Mouse (Mus musculus): ENCODE data around the gene Phip. TPM values are rescaled to one million over a fixed set of nuclear protein-coding genes. Genes with fewer than 3 reads are reported as not detected.

Phip gene
- polyA plus RNA-seq, 1 experiment: 2.2 TPM

DNA sequence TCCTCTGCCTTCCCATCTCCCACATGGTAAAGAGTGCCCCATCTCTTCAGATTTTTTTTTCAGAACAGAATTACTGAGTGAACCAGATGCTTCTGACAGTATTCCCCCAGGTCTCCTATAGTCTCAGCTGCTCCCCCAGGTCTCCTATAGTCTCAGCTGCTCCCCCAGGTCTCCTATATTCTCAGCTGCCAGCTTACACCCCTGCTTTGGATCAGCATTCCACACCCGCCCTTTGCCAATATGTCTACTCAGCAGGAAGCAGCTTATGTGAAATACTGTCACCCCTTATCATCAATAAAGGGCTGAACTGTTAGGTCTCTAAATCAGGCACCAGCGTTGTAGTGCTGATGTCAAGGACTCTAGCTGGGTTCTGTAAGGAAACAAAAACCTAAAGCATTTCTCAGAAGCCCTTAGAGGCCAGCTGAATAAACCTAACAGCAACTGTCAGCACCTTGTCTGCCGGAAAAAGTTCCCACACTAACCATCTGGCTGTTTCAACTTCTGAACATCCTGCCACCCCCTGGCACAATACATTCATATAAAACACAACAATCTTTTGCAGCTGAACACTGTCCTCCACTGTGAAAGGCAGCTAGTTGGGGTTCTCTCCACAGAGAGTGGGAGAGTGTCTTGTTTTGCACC is 120.2 kb downstream of the Phip start:
- H3K36me3 ChIP-seq (ENCODE audit: control insufficient read depth, insufficient read depth): no peaks in the 10 kb centered on the region
- no peak overlapping the region for H3K4me3 ChIP-seq
- H3K27me3 ChIP-seq (ENCODE audit: control insufficient read depth, insufficient read depth, insufficient read length): no peaks in the 10 kb centered on the region
- no peak overlapping the region for H3ac ChIP-seq (ENCODE audit: control insufficient read depth, insufficient read length)
- TF ChIP-seq CEBPB (IDR thresholded peaks at IDR 0.05; ENCODE audit: insufficient read depth, poor library complexity, severe bottlenecking) (no peak), POLR2A (IDR thresholded peaks at IDR 0.05; ENCODE audit: insufficient read length, low read depth) (no peak), USF1 (IDR thresholded peaks at IDR 0.05; ENCODE audit: low read depth) (no peak), MAX (IDR thresholded peaks at IDR 0.05; ENCODE audit: low read depth) (no peak), SRF (IDR thresholded peaks at IDR 0.05; ENCODE audit: control insufficient read depth, insufficient read length, low read depth) (no peak), POLR2AphosphoS2 (IDR thresholded peaks at IDR 0.05; ENCODE audit: insufficient read length, low read depth) (no peak), TCF3 (IDR thresholded peaks at IDR 0.05; ENCODE audit: insufficient read length, low read depth) (no peak), REST (IDR thresholded peaks at IDR 0.05; ENCODE audit: insufficient read depth, insufficient read length) (no peak), MYOD1 (IDR thresholded peaks at IDR 0.05; ENCODE audit: control insufficient read depth in 1 of 3, insufficient read length in 2 of 3, low read depth in 2 of 3) (no peak), MYOG (IDR thresholded peaks at IDR 0.05; ENCODE audit: control insufficient read depth in 1 of 3, insufficient read depth in 1 of 3, insufficient read length in 2 of 3, low read depth in 2 of 3) (no peak), TCF12 (IDR thresholded peaks at IDR 0.05; ENCODE audit: insufficient read depth, poor library complexity, severe bottlenecking) (no peak), E2F4 (IDR thresholded peaks at IDR 0.05; ENCODE audit: insufficient read depth) (no peak)
- no peaks in the 10 kb centered on the region for H3K79me2 ChIP-seq (ENCODE audit: control insufficient read depth, insufficient read depth)
- no peak overlapping the region for H3K4me2 ChIP-seq (ENCODE audit: low read depth)

DNA sequence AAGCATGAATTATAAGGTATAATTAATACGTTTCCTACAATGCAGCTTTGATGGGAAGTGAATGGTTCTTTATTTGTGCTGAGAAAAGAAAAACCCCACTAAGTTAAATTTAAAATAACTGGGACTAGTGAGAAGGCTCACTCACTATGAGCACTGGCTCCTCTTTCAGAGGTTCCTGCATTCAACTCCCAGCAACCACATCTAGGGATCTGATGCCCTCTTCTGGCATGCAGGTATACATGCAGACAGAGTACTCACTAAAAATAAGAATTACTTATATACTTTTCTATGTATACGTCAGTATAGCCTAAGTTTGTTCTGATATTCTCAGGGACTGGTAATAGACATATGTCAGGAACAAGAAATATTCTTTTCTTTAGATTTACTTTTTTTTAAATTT is 121.3 kb downstream of the Phip start:
- TF ChIP-seq POLR2A (IDR thresholded peaks at IDR 0.05; ENCODE audit: insufficient read length, low read depth): no peak
- no peak for TF ChIP-seq POLR2AphosphoS2 (IDR thresholded peaks at IDR 0.05; ENCODE audit: insufficient read length, low read depth)
- TF ChIP-seq MAX (IDR thresholded peaks at IDR 0.05; ENCODE audit: low read depth): no peak
- no peak for TF ChIP-seq CEBPB (IDR thresholded peaks at IDR 0.05; ENCODE audit: insufficient read depth, poor library complexity, severe bottlenecking)
- TF ChIP-seq MYOD1 (IDR thresholded peaks at IDR 0.05; ENCODE audit: control insufficient read depth in 1 of 3, insufficient read length in 2 of 3, low read depth in 2 of 3): no peak
- no peak for TF ChIP-seq TCF12 (IDR thresholded peaks at IDR 0.05; ENCODE audit: insufficient read depth, poor library complexity, severe bottlenecking)
- TF ChIP-seq SRF (IDR thresholded peaks at IDR 0.05; ENCODE audit: control insufficient read depth, insufficient read length, low read depth): no peak
- Histone ChIP-seq H3K4me3 (no peak overlapping the region), H3K4me2 (ENCODE audit: low read depth) (no peak overlapping the region), H3ac (ENCODE audit: control insufficient read depth, insufficient read length) (no peak overlapping the region), H3K27me3 (ENCODE audit: control insufficient read depth, insufficient read depth, insufficient read length) (no peaks in the 10 kb centered on the region), H3K36me3 (ENCODE audit: control insufficient read depth, insufficient read depth) (no peaks in the 10 kb centered on the region), H3K79me2 (ENCODE audit: control insufficient read depth, insufficient read depth) (no peaks in the 10 kb centered on the region)

DNA sequence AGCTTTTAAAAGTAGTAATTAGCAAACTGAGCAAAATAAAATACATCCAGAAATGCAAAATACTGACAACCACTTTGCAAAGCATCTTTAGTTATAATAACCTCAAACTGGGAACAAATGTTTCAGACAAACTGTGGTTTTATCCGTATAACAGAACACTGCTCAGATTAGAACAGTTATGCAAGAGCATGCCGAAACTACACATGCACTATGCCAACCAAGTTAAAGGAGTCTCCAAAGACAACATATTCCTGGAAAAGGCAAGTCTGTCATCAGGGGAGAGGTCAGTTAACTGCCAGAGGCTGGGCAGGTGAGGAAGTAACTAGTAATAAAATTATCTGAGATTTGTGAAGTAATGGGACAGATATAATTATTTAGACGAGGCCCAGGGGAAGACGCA is 132.6 kb downstream of the Phip start:
- no peaks in the 10 kb centered on the region for H3K27me3 ChIP-seq (ENCODE audit: control insufficient read depth, insufficient read depth, insufficient read length)
- no peaks in the 10 kb centered on the region for H3K36me3 ChIP-seq (ENCODE audit: control insufficient read depth, insufficient read depth)
- H3K4me2 ChIP-seq (ENCODE audit: low read depth): no peak overlapping the region
- TF ChIP-seq REST (IDR thresholded peaks at IDR 0.05; ENCODE audit: insufficient read depth, insufficient read length) (no peak), TCF12 (IDR thresholded peaks at IDR 0.05; ENCODE audit: insufficient read depth, poor library complexity, severe bottlenecking) (no peak), MYOD1 (IDR thresholded peaks at IDR 0.05; ENCODE audit: control insufficient read depth in 1 of 3, insufficient read length in 2 of 3, low read depth in 2 of 3) (no peak), MYOG (IDR thresholded peaks at IDR 0.05; ENCODE audit: control insufficient read depth in 1 of 3, insufficient read depth in 1 of 3, insufficient read length in 2 of 3, low read depth in 2 of 3) (no peak), TCF3 (IDR thresholded peaks at IDR 0.05; ENCODE audit: insufficient read length, low read depth) (no peak), CEBPB (IDR thresholded peaks at IDR 0.05; ENCODE audit: insufficient read depth, poor library complexity, severe bottlenecking) (no peak)
- no peak overlapping the region for H3ac ChIP-seq (ENCODE audit: control insufficient read depth, insufficient read length)
- H3K79me2 ChIP-seq (ENCODE audit: control insufficient read depth, insufficient read depth): no peaks in the 10 kb centered on the region
- no peak overlapping the region for H3K4me3 ChIP-seq

DNA sequence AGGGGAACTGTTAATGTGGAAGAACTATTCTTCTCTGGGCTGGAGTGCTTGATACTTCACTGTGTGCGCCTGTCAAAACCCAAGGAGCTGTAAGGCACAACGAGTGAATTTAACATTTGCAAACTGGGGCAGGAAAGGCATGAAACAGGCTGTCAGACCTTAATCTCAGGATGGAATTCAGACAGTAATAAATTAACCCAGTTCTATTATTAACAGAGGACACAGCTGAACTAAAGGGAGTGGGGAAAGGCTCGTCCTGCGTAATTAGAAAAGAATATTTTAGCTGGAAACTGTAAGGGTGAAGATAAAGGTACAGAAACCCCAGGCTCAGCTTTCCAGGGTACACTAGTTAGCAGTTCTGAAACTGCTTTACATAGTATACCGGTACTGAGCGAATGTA is 139.4 kb downstream of the Phip start:
- H3K27me3 ChIP-seq (ENCODE audit: control insufficient read depth, insufficient read depth, insufficient read length): no peaks in the 10 kb centered on the region
- H3K36me3 ChIP-seq (ENCODE audit: control insufficient read depth, insufficient read depth): no peaks in the 10 kb centered on the region
- no peaks in the 10 kb centered on the region for H3K79me2 ChIP-seq (ENCODE audit: control insufficient read depth, insufficient read depth)
- no peak overlapping the region for H3ac ChIP-seq (ENCODE audit: control insufficient read depth, insufficient read length)
- H3K4me2 ChIP-seq (ENCODE audit: low read depth): no peak overlapping the region
- no peak overlapping the region for H3K4me3 ChIP-seq
- TF ChIP-seq USF1 (IDR thresholded peaks at IDR 0.05; ENCODE audit: low read depth) (no peak), POLR2AphosphoS2 (IDR thresholded peaks at IDR 0.05; ENCODE audit: insufficient read length, low read depth) (no peak), POLR2A (IDR thresholded peaks at IDR 0.05; ENCODE audit: insufficient read length, low read depth) (no peak), E2F4 (IDR thresholded peaks at IDR 0.05; ENCODE audit: insufficient read depth) (no peak), REST (IDR thresholded peaks at IDR 0.05; ENCODE audit: insufficient read depth, insufficient read length) (no peak), CEBPB (IDR thresholded peaks at IDR 0.05; ENCODE audit: insufficient read depth, poor library complexity, severe bottlenecking) (no peak), TCF12 (IDR thresholded peaks at IDR 0.05; ENCODE audit: insufficient read depth, poor library complexity, severe bottlenecking) (no peak), MAX (IDR thresholded peaks at IDR 0.05; ENCODE audit: low read depth) (no peak), MYOD1 (IDR thresholded peaks at IDR 0.05; ENCODE audit: control insufficient read depth in 1 of 3, insufficient read length in 2 of 3, low read depth in 2 of 3) (no peak), TCF3 (IDR thresholded peaks at IDR 0.05; ENCODE audit: insufficient read length, low read depth) (no peak), SRF (IDR thresholded peaks at IDR 0.05; ENCODE audit: control insufficient read depth, insufficient read length, low read depth) (no peak), MYOG (IDR thresholded peaks at IDR 0.05; ENCODE audit: control insufficient read depth in 1 of 3, insufficient read depth in 1 of 3, insufficient read length in 2 of 3, low read depth in 2 of 3) (no peak)

DNA sequence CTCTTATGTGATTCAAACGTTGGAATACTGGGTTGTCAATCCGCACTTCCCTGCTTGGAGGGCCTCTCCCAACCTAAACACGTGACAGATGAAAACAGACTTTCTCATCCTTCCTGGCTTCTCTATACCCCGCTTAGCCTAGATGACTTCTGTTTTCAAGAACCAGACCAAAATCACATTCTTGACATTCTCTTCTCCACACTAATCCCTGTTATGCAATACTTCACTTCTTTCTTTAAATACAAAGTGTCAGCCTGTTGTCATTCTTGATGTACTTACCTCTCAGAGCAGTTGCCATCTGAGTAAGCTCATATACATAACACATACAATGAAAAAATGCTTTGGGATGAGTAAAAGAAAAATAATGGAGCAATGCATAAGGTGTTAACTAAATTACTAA is 143.4 kb downstream of the Phip start:
- Histone ChIP-seq H3ac (ENCODE audit: control insufficient read depth, insufficient read length) (no peak overlapping the region), H3K4me3 (no peak overlapping the region), H3K4me2 (ENCODE audit: low read depth) (no peak overlapping the region), H3K27me3 (ENCODE audit: control insufficient read depth, insufficient read depth, insufficient read length) (no peaks in the 10 kb centered on the region), H3K36me3 (ENCODE audit: control insufficient read depth, insufficient read depth) (no peaks in the 10 kb centered on the region), H3K79me2 (ENCODE audit: control insufficient read depth, insufficient read depth) (peaks cover 11% of the 10 kb centered on the region)
- no peak for TF ChIP-seq TCF12 (IDR thresholded peaks at IDR 0.05; ENCODE audit: insufficient read depth, poor library complexity, severe bottlenecking)
- TF ChIP-seq E2F4 (IDR thresholded peaks at IDR 0.05; ENCODE audit: insufficient read depth): no peak
- no peak for TF ChIP-seq SRF (IDR thresholded peaks at IDR 0.05; ENCODE audit: control insufficient read depth, insufficient read length, low read depth)
- no peak for TF ChIP-seq POLR2AphosphoS2 (IDR thresholded peaks at IDR 0.05; ENCODE audit: insufficient read length, low read depth)
- TF ChIP-seq POLR2A (IDR thresholded peaks at IDR 0.05; ENCODE audit: insufficient read length, low read depth): no peak
- no peak for TF ChIP-seq CEBPB (IDR thresholded peaks at IDR 0.05; ENCODE audit: insufficient read depth, poor library complexity, severe bottlenecking)
- no peak for TF ChIP-seq USF1 (IDR thresholded peaks at IDR 0.05; ENCODE audit: low read depth)
- no peak for TF ChIP-seq MYOD1 (IDR thresholded peaks at IDR 0.05; ENCODE audit: control insufficient read depth in 1 of 3, insufficient read length in 2 of 3, low read depth in 2 of 3)
